Mouse (Mus musculus) neural tube, embryonic 11.5 days (tissue): ENCODE results near the gene Eya2. TPM values are rescaled to one million over a fixed set of nuclear protein-coding genes. Genes with fewer than 3 reads are reported as not detected.

ENCODE experiments used
- ATAC-seq: fragments of 200-750 bp; cut with Nextera tagmentation; 2 replicates; pipeline ENCODE4 v1.8.0; 2017; ENCODE audit warnings: moderate number of reproducible peaks, mild to moderate bottlenecking, moderate TSS enrichment, moderate library complexity; ENCODE audit not compliant: insufficient read depth, low FRiP score, low TSS enrichment
- DNase-seq: peaks from one replicate; pipeline ENCODE4 v3.0.0-alpha.2; 2015; ENCODE audit warnings: low spot score
- H3K27ac ChIP-seq: fragments of 300-500 bp; sonication (generic); 2 replicates; pipeline ENCODE4 v1.5.1; 2014; ENCODE audit warnings: low read depth, mild to moderate bottlenecking, low read length
- H3K27me3 ChIP-seq: fragments of 300-500 bp; sonication (generic); 2 replicates; pipeline ENCODE4 v1.6.1; 2014; ENCODE audit warnings: mild to moderate bottlenecking, low read length, mixed read lengths; ENCODE audit not compliant: control insufficient read depth, insufficient read depth
- H3K36me3 ChIP-seq: fragments of 300-500 bp; sonication (generic); 2 replicates; pipeline ENCODE4 v1.6.1; 2014; ENCODE audit warnings: mild to moderate bottlenecking, low read length, moderate library complexity, mixed read lengths; ENCODE audit not compliant: control insufficient read depth, insufficient read depth
- H3K4me1 ChIP-seq: fragments of 300-500 bp; sonication (generic); 2 replicates; pipeline ENCODE4 v1.6.1; 2014; ENCODE audit warnings: low read length, mixed read lengths; ENCODE audit not compliant: control insufficient read depth, insufficient read depth
- H3K4me2 ChIP-seq: fragments of 300-500 bp; sonication (generic); 2 replicates; pipeline ENCODE4 v1.6.1; 2014; ENCODE audit warnings: low read depth, mild to moderate bottlenecking, moderate library complexity
- H3K4me3 ChIP-seq: fragments of 300-500 bp; sonication (generic); 2 replicates; pipeline ENCODE4 v1.5.1; 2014; ENCODE audit warnings: low read depth, low read length
- H3K9ac ChIP-seq: fragments of 300-500 bp; sonication (generic); 2 replicates; pipeline ENCODE4 v1.6.1; 2014; ENCODE audit warnings: mild to moderate bottlenecking, low read length
- H3K9me3 ChIP-seq: fragments of 300-500 bp; sonication (generic); 2 replicates; pipeline ENCODE4 v1.6.1; 2016; ENCODE audit warnings: low read length; ENCODE audit not compliant: control insufficient read depth
- WGBS: fragments of 180-500 bp; shearing (Covaris S2); extraction: QIAGEN DNeasy Blood & Tissue Kit; methylation state at CpG from one replicate; pipeline ENCODE4 v1.1.7; 2014; 5-methylcytosine and 5-hydroxymethylcytosine counted together
- polyA plus RNA-seq: library from polyadenylated mRNA; unstranded; fragments of >200 nt; fragmentation: Nextera tagmentation; extraction: Ambion mirVana; gene quantifications from 2 replicates; pipeline ENCODE4 v1.2.1, GENCODE M21; 2014

Eya2 gene
- polyA plus RNA-seq, 1 experiment from 2014 or later = 29.6 TPM

- 68% methylated on average over 11 of the region's 11 CpGs for WGBS
- ATAC-seq = no peak
- no peak for DNase-seq
- H3K4me3 ChIP-seq = no peak overlapping the region
- peak overlapping the region; percentile 67 for H3K27ac ChIP-seq
- H3K36me3 ChIP-seq = no peaks in the 10 kb centered on the region
- H3K27me3 ChIP-seq = no peaks in the 10 kb centered on the region
- H3K9me3 ChIP-seq = no peaks in the 10 kb centered on the region
- H3K4me1 ChIP-seq = no peaks in the 10 kb centered on the region
- H3K9ac ChIP-seq = no peak overlapping the region
- no peak overlapping the region for H3K4me2 ChIP-seq
Measured at GRCm38 (mm10) chr2:165768805-165769358, 174.1 kb downstream of the Eya2 start.

- Histone ChIP-seq H3K4me3 (no peak overlapping the region), H3K9ac (no peak overlapping the region), H3K36me3 (no peaks in the 10 kb centered on the region), H3K27me3 (no peaks in the 10 kb centered on the region), H3K4me2 (no peak overlapping the region), H3K9me3 (no peaks in the 10 kb centered on the region), H3K27ac (peak overlapping the region; percentile 67; the same call in 1 of the 2 replicates), H3K4me1 (no peaks in the 10 kb centered on the region)
- WGBS = 53% methylated on average over 10 of the region's 10 CpGs
- ATAC-seq = no peak
- peak; percentile 49 for DNase-seq
Measured at GRCm38 (mm10) chr2:165769375-165769948, 174.6 kb downstream of the Eya2 start.

DNA sequence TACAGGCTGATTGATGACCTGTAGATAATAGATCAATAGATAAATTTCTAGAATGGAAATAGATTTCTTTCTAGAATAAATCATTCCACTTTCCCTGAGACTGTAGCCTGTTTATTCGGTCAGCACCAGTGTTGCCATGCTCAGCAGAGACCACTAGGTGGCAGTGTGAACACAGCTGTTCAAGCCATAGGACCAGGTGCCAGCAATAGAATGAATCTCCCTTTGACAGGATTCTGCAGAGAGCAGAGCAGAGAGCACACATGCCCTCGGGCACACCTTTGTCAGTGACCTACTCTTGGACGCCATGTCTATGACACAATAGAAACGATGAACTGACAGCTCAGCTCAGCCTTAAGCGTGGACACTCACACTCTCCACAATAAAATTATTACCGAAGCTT is 184.1 kb downstream of the Eya2 start:
- Histone ChIP-seq H3K4me3 (no peak overlapping the region), H3K9ac (no peak overlapping the region), H3K27me3 (no peaks in the 10 kb centered on the region), H3K4me1 (0 out of 2 replicates have a peak, but pooled peaks cover 2% of the 10 kb centered on the region), H3K36me3 (0 out of 2 replicates have a peak, but pooled peaks cover 2% of the 10 kb centered on the region), H3K9me3 (no peaks in the 10 kb centered on the region), H3K27ac (no peak overlapping the region), H3K4me2 (no peak overlapping the region)
- peak; percentile 76 for ATAC-seq
- peak; percentile 83 for DNase-seq
- 34% methylated on average over 6 of the region's 6 CpGs for WGBS

- H3K4me1 ChIP-seq = 0 out of 2 replicates have a peak, but pooled peaks cover 2% of the 10 kb centered on the region
- no peaks in the 10 kb centered on the region for H3K27me3 ChIP-seq
- H3K27ac ChIP-seq = no peak overlapping the region
- WGBS = 45% methylated on average over 5 of the region's 5 CpGs
- H3K36me3 ChIP-seq = peaks cover 8% of the 10 kb centered on the region; the same call in 1 of the 2 replicates
- no peaks in the 10 kb centered on the region for H3K9me3 ChIP-seq
- peak; percentile 85 for DNase-seq
- no peak for ATAC-seq
- H3K4me2 ChIP-seq = no peak overlapping the region
- no peak overlapping the region for H3K9ac ChIP-seq
- H3K4me3 ChIP-seq = no peak overlapping the region
Measured at GRCm38 (mm10) chr2:165782324-165782723, 187.5 kb downstream of the Eya2 start.

- 91% methylated on average over 20 of the region's 20 CpGs for WGBS
- Histone ChIP-seq H3K4me2 (no peak overlapping the region), H3K36me3 (peaks cover 14% of the 10 kb centered on the region), H3K9me3 (no peaks in the 10 kb centered on the region), H3K4me1 (no peaks in the 10 kb centered on the region), H3K27ac (no peak overlapping the region), H3K9ac (no peak overlapping the region), H3K4me3 (no peak overlapping the region), H3K27me3 (no peaks in the 10 kb centered on the region)
- DNase-seq (no peak), ATAC-seq (no peak)
Measured at GRCm38 (mm10) chr2:165785312-165786036, 190.6 kb downstream of the Eya2 start.

- DNase-seq = no peak
- ATAC-seq = no peak
- Histone ChIP-seq H3K4me3 (no peak overlapping the region), H3K4me2 (no peak overlapping the region), H3K27me3 (no peaks in the 10 kb centered on the region), H3K27ac (no peak overlapping the region), H3K9me3 (no peaks in the 10 kb centered on the region), H3K9ac (no peak overlapping the region), H3K36me3 (peaks cover 19% of the 10 kb centered on the region), H3K4me1 (peaks cover 7% of the 10 kb centered on the region)
- 86% methylated on average over 1 of the region's 1 CpGs for WGBS
Measured at GRCm38 (mm10) chr2:165786467-165786866, 191.6 kb downstream of the Eya2 start.

DNA sequence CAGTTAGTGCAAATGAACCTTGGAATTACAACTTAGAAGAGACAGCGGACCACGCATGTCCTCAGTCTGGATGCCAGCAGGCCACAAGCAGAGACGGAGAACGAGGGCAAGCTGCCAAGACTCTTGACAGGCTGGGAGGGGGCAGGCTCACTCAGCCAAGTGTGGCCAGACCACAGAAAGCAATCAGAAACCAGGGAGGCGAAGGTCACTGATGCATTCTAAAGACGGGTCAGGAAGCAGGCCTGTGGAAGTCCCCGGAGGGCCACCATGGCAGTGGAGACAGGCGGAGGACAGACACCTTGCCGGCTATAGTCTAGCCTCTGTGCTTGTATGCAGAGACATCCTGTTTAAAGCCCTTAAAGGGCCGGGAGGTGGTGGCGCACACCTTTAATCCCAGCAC is 193.2 kb downstream of the Eya2 start:
- H3K27me3 ChIP-seq = no peaks in the 10 kb centered on the region
- H3K27ac ChIP-seq = no peak overlapping the region
- peaks cover 32% of the 10 kb centered on the region for H3K36me3 ChIP-seq
- H3K4me2 ChIP-seq = no peak overlapping the region
- peaks cover 8% of the 10 kb centered on the region for H3K4me1 ChIP-seq
- DNase-seq = no peak
- H3K4me3 ChIP-seq = no peak overlapping the region
- no peaks in the 10 kb centered on the region for H3K9me3 ChIP-seq
- ATAC-seq = no peak
- no peak overlapping the region for H3K9ac ChIP-seq
- 79% methylated on average over 11 of the region's 11 CpGs for WGBS

GRCm38 (mm10) chr2:165788796-165789195 is 194.0 kb downstream of the Eya2 start:
- Histone ChIP-seq H3K4me1 (peaks cover 8% of the 10 kb centered on the region), H3K4me3 (no peak overlapping the region), H3K27ac (no peak overlapping the region), H3K36me3 (peaks cover 32% of the 10 kb centered on the region), H3K9me3 (no peaks in the 10 kb centered on the region), H3K9ac (no peak overlapping the region), H3K27me3 (no peaks in the 10 kb centered on the region), H3K4me2 (no peak overlapping the region)
- DNase-seq = no peak
- WGBS = 96% methylated on average over 9 of the region's 9 CpGs
- no peak for ATAC-seq

DNA sequence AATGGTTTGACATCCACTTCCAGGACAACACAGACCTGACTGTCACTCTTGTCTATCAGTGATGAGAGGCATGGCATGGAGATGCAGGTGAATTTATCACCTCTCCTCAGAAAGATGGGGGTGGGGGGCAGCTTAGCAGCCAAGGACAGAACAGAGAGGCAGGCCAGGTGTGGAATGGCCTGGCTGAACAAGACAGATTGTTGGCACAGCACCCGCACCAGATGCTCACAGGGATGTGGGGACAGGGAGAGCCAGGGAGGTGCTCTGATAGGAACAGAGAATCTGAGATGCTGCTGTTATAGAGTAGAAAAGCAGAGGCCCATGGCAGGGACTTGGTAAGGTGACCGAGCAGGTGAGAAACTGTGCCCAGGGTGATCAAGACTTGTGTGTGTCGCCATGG is 194.8 kb downstream of the Eya2 start:
- no peaks in the 10 kb centered on the region for H3K27me3 ChIP-seq
- no peak overlapping the region for H3K4me3 ChIP-seq
- H3K9ac ChIP-seq = no peak overlapping the region
- no peak for DNase-seq
- no peak overlapping the region for H3K27ac ChIP-seq
- H3K4me1 ChIP-seq = peaks cover 8% of the 10 kb centered on the region
- peaks cover 36% of the 10 kb centered on the region for H3K36me3 ChIP-seq
- no peak for ATAC-seq
- H3K9me3 ChIP-seq = no peaks in the 10 kb centered on the region
- H3K4me2 ChIP-seq = no peak overlapping the region
- WGBS = 96% methylated on average over 3 of the region's 3 CpGs
